Mouse (Mus musculus): ENCODE results near the gene Pjvk. TPM values are rescaled to one million over a fixed set of nuclear protein-coding genes. Genes with fewer than 3 reads are reported as not detected.
A peak's percentile ranks its signal among the peaks of the same experiment; 100 is the strongest.

Pjvk gene
- polyA plus RNA-seq, 1 experiment from 2014 or later: not detected

DNA sequence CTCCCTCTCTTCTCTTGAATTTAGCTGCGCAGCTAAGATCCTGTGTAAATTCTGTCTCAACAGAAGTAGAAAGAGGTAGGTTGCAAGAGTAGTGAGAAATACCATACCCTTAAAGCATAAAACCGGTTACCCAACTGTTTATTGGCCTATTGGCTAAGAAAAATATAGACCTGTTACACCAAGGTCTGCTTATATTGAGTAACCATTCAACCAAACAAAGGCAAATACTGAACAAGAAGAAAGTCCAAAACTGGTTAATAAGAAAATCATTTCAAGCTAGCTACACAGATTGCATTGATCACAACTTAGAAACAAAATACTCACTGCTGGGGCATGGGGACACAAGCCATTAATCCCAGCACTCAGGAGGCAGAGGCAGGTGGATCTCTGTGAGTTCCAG is 8.6 kb upstream of the Pjvk start:
- ATAC-seq: no peak
- H3K4me2 ChIP-seq: no peak overlapping the region
- 75% methylated on average over 2 of the region's 2 CpGs for WGBS (ENCODE audit: insufficient replicate concordance)
- H3K9me3 ChIP-seq (replicated peaks): no peaks in the 10 kb centered on the region
- no peaks in the 10 kb centered on the region for H3K27me3 ChIP-seq (replicated peaks)
- H3K4me1 ChIP-seq: peaks cover 13% of the 10 kb centered on the region; the same call in 1 of the 2 replicates
- no peak overlapping the region for H3K27ac ChIP-seq
- H3K36me3 ChIP-seq: peaks cover 41% of the 10 kb centered on the region
- no peak overlapping the region for H3K9ac ChIP-seq
- H3K4me3 ChIP-seq: no peak overlapping the region

- ATAC-seq: no peak
- H3K27ac ChIP-seq: no peak overlapping the region
Measured at GRCm38 (mm10) chr2:76643801-76644200, 4.5 kb upstream of the Pjvk start.

DNA sequence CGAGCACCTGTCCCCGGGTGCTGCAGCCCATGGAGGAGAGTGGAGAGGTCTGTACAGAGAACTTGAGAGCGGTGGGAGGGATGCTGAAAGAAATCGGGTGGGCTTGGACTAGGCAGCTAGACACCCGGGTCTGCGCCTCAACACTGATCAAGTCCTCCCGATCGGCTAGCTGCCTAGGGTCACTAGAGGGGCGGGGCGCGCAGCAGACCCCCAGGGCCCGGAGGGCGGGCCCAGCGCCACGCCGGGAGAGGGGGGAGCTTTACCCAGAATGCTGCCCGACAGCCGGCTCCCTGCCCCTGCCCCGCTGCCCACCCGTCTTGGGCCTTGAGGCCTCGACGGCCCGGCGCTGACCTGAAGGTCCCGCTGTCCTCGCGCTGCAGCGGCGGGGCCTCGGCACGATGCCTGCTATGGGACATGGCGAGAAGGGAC is 821 bp upstream of the Pjvk start:
- WGBS (ENCODE audit: insufficient replicate concordance): 2% methylated on average over 32 of the region's 32 CpGs
- Histone ChIP-seq H3K4me1 (peaks cover 28% of the 10 kb centered on the region), H3K9me3 (replicated peaks) (no peaks in the 10 kb centered on the region), H3K4me3 (peak overlapping the region; percentile 77), H3K27ac (peak overlapping the region; percentile 68), H3K36me3 (peaks cover 2% of the 10 kb centered on the region; the same call in 1 of the 2 replicates), H3K27me3 (replicated peaks) (no peaks in the 10 kb centered on the region), H3K9ac (peak overlapping the region; percentile 78), H3K4me2 (peak overlapping the region; percentile 100)
- no peak for ATAC-seq

More at GRCm38 (mm10) chr2:76643801-76644200, 4.5 kb upstream of the Pjvk start:
- Histone ChIP-seq H3K9ac (no peak overlapping the region), H3K9me3 (replicated peaks) (no peaks in the 10 kb centered on the region), H3K4me3 (no peak overlapping the region), H3K27me3 (replicated peaks) (no peaks in the 10 kb centered on the region), H3K4me2 (no peak overlapping the region), H3K36me3 (peaks cover 13% of the 10 kb centered on the region), H3K4me1 (peaks cover 26% of the 10 kb centered on the region)

DNA sequence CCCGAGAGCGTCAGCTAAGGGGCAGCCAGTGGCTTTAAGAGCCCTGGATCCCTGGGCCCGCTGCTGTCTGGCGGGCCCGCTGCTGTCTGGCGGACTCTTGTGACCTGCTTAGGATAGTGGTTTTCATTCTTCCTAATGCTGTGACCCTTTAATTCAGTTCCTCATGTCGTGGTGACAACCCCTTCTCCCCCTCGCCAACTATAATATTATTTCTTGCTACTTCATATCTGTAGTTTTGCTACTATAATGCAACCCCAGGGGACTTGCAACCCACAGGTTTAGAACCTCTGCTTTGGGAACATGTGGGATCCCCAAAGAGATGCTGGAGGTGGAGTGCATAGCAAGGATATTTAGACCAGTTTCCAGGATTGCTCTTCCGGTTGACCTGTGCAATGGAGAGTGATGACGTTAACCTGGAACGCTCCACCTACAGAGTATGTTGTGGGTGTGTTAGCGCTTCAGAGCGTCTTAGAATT is 428 bp downstream of the Pjvk start:
- Histone ChIP-seq H3K9me3 (replicated peaks) (no peaks in the 10 kb centered on the region), H3K4me1 (peaks cover 25% of the 10 kb centered on the region), H3K4me2 (peak overlapping the region; percentile 100), H3K27ac (peak overlapping the region; percentile 68), H3K36me3 (no peaks in the 10 kb centered on the region), H3K27me3 (replicated peaks) (no peaks in the 10 kb centered on the region), H3K4me3 (peak overlapping the region; percentile 77), H3K9ac (peak overlapping the region; percentile 78)
- 36% methylated on average over 13 of the region's 13 CpGs for WGBS (ENCODE audit: insufficient replicate concordance)
- ATAC-seq: peak; percentile 19; the same call in 1 of the 2 replicates

DNA sequence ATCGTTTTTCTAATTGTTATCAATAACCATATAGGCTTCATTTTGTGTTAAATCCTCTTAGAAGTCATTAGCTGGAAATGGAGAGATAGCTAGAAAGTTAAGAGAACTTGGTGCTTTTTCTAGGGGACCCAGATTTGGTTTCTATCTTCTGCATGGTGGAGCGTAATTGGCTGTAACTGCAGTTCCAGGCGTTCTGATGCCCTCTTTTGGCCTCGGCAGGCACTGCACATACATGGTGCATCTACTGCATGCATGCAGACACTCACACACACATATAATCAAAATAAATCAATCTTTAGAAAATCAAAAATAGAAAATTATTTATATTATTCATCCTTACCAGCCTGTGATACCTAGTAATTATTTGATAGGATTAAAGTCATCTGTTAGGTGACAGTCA is 4.8 kb downstream of the Pjvk start:
- H3K9ac ChIP-seq: no peak overlapping the region
- no peaks in the 10 kb centered on the region for H3K9me3 ChIP-seq (replicated peaks)
- H3K36me3 ChIP-seq: no peaks in the 10 kb centered on the region
- ATAC-seq: no peak
- H3K4me2 ChIP-seq: no peak overlapping the region
- no peaks in the 10 kb centered on the region for H3K27me3 ChIP-seq (replicated peaks)
- H3K27ac ChIP-seq: no peak overlapping the region
- WGBS (ENCODE audit: insufficient replicate concordance): 77% methylated on average over 4 of the region's 4 CpGs
- no peak overlapping the region for H3K4me3 ChIP-seq
- peaks cover 5% of the 10 kb centered on the region for H3K4me1 ChIP-seq

GRCm38 (mm10) chr2:76654646-76655045 is 6.4 kb downstream of the Pjvk start:
- no peaks in the 10 kb centered on the region for H3K9me3 ChIP-seq (replicated peaks)
- H3K4me3 ChIP-seq: no peak overlapping the region
- no peak overlapping the region for H3K27ac ChIP-seq
- H3K4me2 ChIP-seq: no peak overlapping the region
- H3K36me3 ChIP-seq: no peaks in the 10 kb centered on the region
- no peaks in the 10 kb centered on the region for H3K27me3 ChIP-seq (replicated peaks)
- WGBS (ENCODE audit: insufficient replicate concordance): 77% methylated on average over 5 of the region's 5 CpGs
- H3K9ac ChIP-seq: no peak overlapping the region
- no peaks in the 10 kb centered on the region for H3K4me1 ChIP-seq
- ATAC-seq: no peak

- Histone ChIP-seq H3K9me3 (replicated peaks) (no peaks in the 10 kb centered on the region), H3K4me3 (no peak overlapping the region), H3K4me1 (no peaks in the 10 kb centered on the region), H3K27me3 (replicated peaks) (no peaks in the 10 kb centered on the region), H3K4me2 (no peak overlapping the region), H3K9ac (no peak overlapping the region), H3K27ac (no peak overlapping the region), H3K36me3 (no peaks in the 10 kb centered on the region)
- ATAC-seq: no peak
- 70% methylated on average over 3 of the region's 3 CpGs for WGBS (ENCODE audit: insufficient replicate concordance)
Measured at GRCm38 (mm10) chr2:76655444-76655843, 7.2 kb downstream of the Pjvk start.

DNA sequence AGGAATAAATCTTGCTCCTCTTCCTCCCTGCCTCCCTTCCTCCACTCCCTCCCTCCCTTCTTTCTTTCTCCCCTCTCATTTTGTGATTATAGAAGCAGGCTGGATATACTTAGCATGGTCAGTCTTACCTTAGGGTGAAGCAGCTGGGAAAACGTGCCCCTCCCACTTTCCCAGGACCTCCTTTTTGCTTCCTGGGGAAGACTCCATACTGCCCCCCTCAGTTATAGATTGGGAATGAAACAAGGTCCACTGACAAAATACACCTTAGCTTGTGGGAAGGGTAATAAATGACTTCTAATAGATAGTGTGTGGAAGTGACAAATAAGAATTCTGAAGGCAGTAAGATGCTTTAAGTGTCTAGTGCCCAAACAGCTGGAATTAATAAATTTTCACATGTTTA is 7.7 kb downstream of the Pjvk start:
- no peaks in the 10 kb centered on the region for H3K4me1 ChIP-seq
- H3K9ac ChIP-seq: no peak overlapping the region
- no peaks in the 10 kb centered on the region for H3K9me3 ChIP-seq (replicated peaks)
- no peak overlapping the region for H3K4me3 ChIP-seq
- H3K4me2 ChIP-seq: no peak overlapping the region
- no peak overlapping the region for H3K27ac ChIP-seq
- H3K36me3 ChIP-seq: no peaks in the 10 kb centered on the region
- no peak for ATAC-seq
- WGBS (ENCODE audit: insufficient replicate concordance): 15% methylated on average over 1 of the region's 1 CpGs
- H3K27me3 ChIP-seq (replicated peaks): no peaks in the 10 kb centered on the region

GRCm38 (mm10) chr2:76658551-76658950 is 10.3 kb downstream of the Pjvk start:
- Histone ChIP-seq H3K27ac (no peak overlapping the region), H3K36me3 (peaks cover 6% of the 10 kb centered on the region), H3K9ac (no peak overlapping the region), H3K4me2 (no peak overlapping the region), H3K27me3 (replicated peaks) (no peaks in the 10 kb centered on the region), H3K4me1 (no peaks in the 10 kb centered on the region), H3K9me3 (replicated peaks) (no peaks in the 10 kb centered on the region), H3K4me3 (no peak overlapping the region)
- ATAC-seq: no peak
- 68% methylated on average over 13 of the region's 13 CpGs for WGBS (ENCODE audit: insufficient replicate concordance)

- no peak overlapping the region for H3K4me3 ChIP-seq
- H3K9ac ChIP-seq: no peak overlapping the region
- no peak overlapping the region for H3K27ac ChIP-seq
- WGBS (ENCODE audit: insufficient replicate concordance): 56% methylated on average over 7 of the region's 8 CpGs
- H3K4me1 ChIP-seq: no peaks in the 10 kb centered on the region
- H3K27me3 ChIP-seq (replicated peaks): no peaks in the 10 kb centered on the region
- no peak overlapping the region for H3K4me2 ChIP-seq
- no peak for ATAC-seq
- H3K36me3 ChIP-seq: peaks cover 10% of the 10 kb centered on the region
- H3K9me3 ChIP-seq (replicated peaks): no peaks in the 10 kb centered on the region
Measured at GRCm38 (mm10) chr2:76659419-76659818, 11.1 kb downstream of the Pjvk start.

DNA sequence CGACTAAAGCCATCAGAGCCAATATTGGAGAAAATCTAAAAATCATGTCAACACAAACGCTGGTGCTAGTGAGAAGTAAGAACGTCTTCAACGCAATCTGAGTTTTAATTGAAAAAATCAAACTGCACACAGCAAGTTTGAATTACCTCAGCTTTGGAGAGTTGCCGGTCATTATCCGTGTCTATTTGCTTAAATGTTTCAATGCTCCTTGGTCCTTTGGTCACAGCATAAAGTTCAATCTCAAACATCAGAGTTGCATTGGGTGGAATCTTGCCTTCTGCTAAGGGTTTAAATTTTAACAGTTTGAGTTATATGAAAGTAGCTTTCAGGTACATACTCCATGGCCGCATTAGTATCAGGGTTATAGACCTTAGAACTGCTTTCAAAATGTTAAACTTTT is 17.3 kb downstream of the Pjvk start:
- no peak overlapping the region for H3K4me3 ChIP-seq
- no peaks in the 10 kb centered on the region for H3K27me3 ChIP-seq (replicated peaks)
- H3K36me3 ChIP-seq: peaks cover 22% of the 10 kb centered on the region
- no peak overlapping the region for H3K4me2 ChIP-seq
- H3K4me1 ChIP-seq: no peaks in the 10 kb centered on the region
- WGBS (ENCODE audit: insufficient replicate concordance): 87% methylated on average over 7 of the region's 7 CpGs
- no peaks in the 10 kb centered on the region for H3K9me3 ChIP-seq (replicated peaks)
- ATAC-seq: no peak
- H3K9ac ChIP-seq: no peak overlapping the region
- no peak overlapping the region for H3K27ac ChIP-seq

DNA sequence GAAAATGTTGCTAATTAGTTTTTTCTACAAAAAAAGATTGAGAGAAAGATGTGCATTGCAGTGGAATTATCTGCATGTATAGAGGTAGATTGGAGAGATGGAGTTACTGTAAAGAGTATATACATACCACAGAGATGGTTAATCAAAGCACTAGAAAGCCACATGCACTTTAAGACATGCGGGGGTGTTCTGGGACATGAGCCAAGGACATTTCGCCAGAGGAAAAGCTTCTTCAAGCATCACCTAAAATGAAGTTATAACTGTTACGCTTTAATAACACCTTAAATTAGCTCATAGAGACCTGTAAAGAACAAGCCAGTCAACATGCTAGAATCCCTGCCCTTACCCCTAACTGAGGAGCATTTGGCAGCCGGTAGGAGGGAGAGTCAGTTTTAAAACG is 18.9 kb downstream of the Pjvk start:
- no peak for ATAC-seq
- 82% methylated on average over 5 of the region's 5 CpGs for WGBS (ENCODE audit: insufficient replicate concordance)

GRCm38 (mm10) chr2:76671641-76672040 is 23.4 kb downstream of the Pjvk start:
- no peak for ATAC-seq
- Histone ChIP-seq H3K9ac (peak overlapping the region; percentile 68), H3K27me3 (replicated peaks) (no peaks in the 10 kb centered on the region), H3K4me3 (peak overlapping the region; percentile 55), H3K36me3 (no peaks in the 10 kb centered on the region), H3K4me2 (peak overlapping the region; percentile 77), H3K27ac (no peak overlapping the region), H3K9me3 (replicated peaks) (no peaks in the 10 kb centered on the region), H3K4me1 (peaks cover 46% of the 10 kb centered on the region)
- WGBS (ENCODE audit: insufficient replicate concordance): 75% methylated on average over 6 of the region's 6 CpGs

More for the DNA sequence above, 18.9 kb downstream of the Pjvk start:
- no peak overlapping the region for H3K4me2 ChIP-seq
- no peaks in the 10 kb centered on the region for H3K9me3 ChIP-seq (replicated peaks)
- peaks cover 16% of the 10 kb centered on the region for H3K36me3 ChIP-seq
- no peak overlapping the region for H3K9ac ChIP-seq
- no peak overlapping the region for H3K4me3 ChIP-seq
- H3K4me1 ChIP-seq: peaks cover 7% of the 10 kb centered on the region; the same call in 1 of the 2 replicates
- H3K27ac ChIP-seq: no peak overlapping the region
- H3K27me3 ChIP-seq (replicated peaks): no peaks in the 10 kb centered on the region

Measured in liver, embryonic 12.5 days (tissue).